Mouse (Mus musculus): Measurements from ENCODE around the gene Gm20683. TPM values are rescaled to one million over a fixed set of nuclear protein-coding genes. Genes with fewer than 3 reads are reported as not detected.

Gene Gm20683
- total and polyA plus RNA-seq, 2 experiments from 2014 or later, result 11.9 to 25.8 TPM

- no peak for TF ChIP-seq CTCF (IDR thresholded peaks at IDR 0.05)
- Histone ChIP-seq H3K4me3 (ENCODE audit: low read depth, low read length) (no peak overlapping the region), H3K36me3 (ENCODE audit: insufficient read depth, low read length) (peaks cover 41% of the 10 kb centered on the region), H3K9me3 (ENCODE audit: low read length) (no peaks in the 10 kb centered on the region), H3K9ac (replicated peaks; ENCODE audit: low read length, poor library complexity, severe bottlenecking) (no peak overlapping the region), H3K4me2 (ENCODE audit: low read depth, low read length, poor library complexity, severe bottlenecking) (no peak overlapping the region), H3K27ac (ENCODE audit: low read depth, low read length) (no peak overlapping the region), H3K27me3 (ENCODE audit: insufficient read depth, low read length) (no peaks in the 10 kb centered on the region), H3K4me1 (ENCODE audit: insufficient read depth, low read length) (peaks cover 2% of the 10 kb centered on the region; the same call in 1 of the 2 replicates)
- no peak for ATAC-seq (ENCODE audit: low FRiP score)
- DNase-seq (ENCODE audit: low spot score), result no peak
- WGBS, result 74% methylated on average over 8 of the region's 8 CpGs
These were observed 41.7 kb upstream of the Gm20683 start for GRCm38 (mm10) chr17:25883268-25883667.

- Histone ChIP-seq H3K36me3 (ENCODE audit: insufficient read depth, low read length) (peaks cover 40% of the 10 kb centered on the region), H3K27ac (ENCODE audit: low read depth, low read length) (no peak overlapping the region), H3K9me3 (ENCODE audit: low read length) (no peaks in the 10 kb centered on the region), H3K4me1 (ENCODE audit: insufficient read depth, low read length) (peaks cover 2% of the 10 kb centered on the region; the same call in 1 of the 2 replicates), H3K9ac (replicated peaks; ENCODE audit: low read length, poor library complexity, severe bottlenecking) (no peak overlapping the region), H3K4me2 (ENCODE audit: low read depth, low read length, poor library complexity, severe bottlenecking) (no peak overlapping the region), H3K4me3 (ENCODE audit: low read depth, low read length) (no peak overlapping the region), H3K27me3 (ENCODE audit: insufficient read depth, low read length) (no peaks in the 10 kb centered on the region)
- ATAC-seq (ENCODE audit: low FRiP score) (no peak), DNase-seq (ENCODE audit: low spot score) (no peak)
- TF ChIP-seq CTCF (IDR thresholded peaks at IDR 0.05), result 0 out of 2 replicates have a peak, but pooled peaks have one; percentile 28
- 38% methylated on average over 5 of the region's 5 CpGs for WGBS
These were observed 40.7 kb upstream of the Gm20683 start for GRCm38 (mm10) chr17:25882306-25882705.

- DNase-seq (ENCODE audit: low spot score), result no peak
- no peak overlapping the region for H3K4me2 ChIP-seq (ENCODE audit: low read depth, low read length, poor library complexity, severe bottlenecking)
- no peak for ATAC-seq (ENCODE audit: low FRiP score)
These were observed 40.1 kb upstream of the Gm20683 start for GRCm38 (mm10) chr17:25881691-25882090.

GRCm38 (mm10) chr17:25880913-25881641 lies 39.5 kb upstream of the Gm20683 start:
- Histone ChIP-seq H3K4me1 (ENCODE audit: insufficient read depth, low read length) (peaks cover 13% of the 10 kb centered on the region), H3K9me3 (ENCODE audit: low read length) (no peaks in the 10 kb centered on the region), H3K36me3 (ENCODE audit: insufficient read depth, low read length) (peaks cover 40% of the 10 kb centered on the region), H3K4me3 (ENCODE audit: low read depth, low read length) (no peak overlapping the region), H3K4me2 (ENCODE audit: low read depth, low read length, poor library complexity, severe bottlenecking) (no peak overlapping the region), H3K27ac (ENCODE audit: low read depth, low read length) (0 out of 2 replicates have a peak overlapping the region, but pooled peaks have one; percentile 32), H3K9ac (replicated peaks; ENCODE audit: low read length, poor library complexity, severe bottlenecking) (no peak overlapping the region), H3K27me3 (ENCODE audit: insufficient read depth, low read length) (no peaks in the 10 kb centered on the region)
- WGBS, result 9% methylated on average over 5 of the region's 5 CpGs
- no peak for TF ChIP-seq CTCF (IDR thresholded peaks at IDR 0.05)
- no peak for ATAC-seq (ENCODE audit: low FRiP score)
- no peak for DNase-seq (ENCODE audit: low spot score)

More at GRCm38 (mm10) chr17:25881691-25882090, 40.1 kb upstream of the Gm20683 start:
- Histone ChIP-seq H3K9me3 (ENCODE audit: low read length) (no peaks in the 10 kb centered on the region), H3K36me3 (ENCODE audit: insufficient read depth, low read length) (peaks cover 40% of the 10 kb centered on the region), H3K4me1 (ENCODE audit: insufficient read depth, low read length) (peaks cover 7% of the 10 kb centered on the region), H3K27me3 (ENCODE audit: insufficient read depth, low read length) (no peaks in the 10 kb centered on the region), H3K27ac (ENCODE audit: low read depth, low read length) (no peak overlapping the region), H3K4me3 (ENCODE audit: low read depth, low read length) (no peak overlapping the region), H3K9ac (replicated peaks; ENCODE audit: low read length, poor library complexity, severe bottlenecking) (no peak overlapping the region)
- WGBS, result 33% methylated on average over 4 of the region's 4 CpGs
- no peak for TF ChIP-seq CTCF (IDR thresholded peaks at IDR 0.05)

- Histone ChIP-seq H3K9ac (replicated peaks; ENCODE audit: low read length, poor library complexity, severe bottlenecking) (no peak within 1 kb of the TSS), H3K27me3 (ENCODE audit: insufficient read depth, low read length) (no peaks in the 10 kb centered on the region), H3K4me1 (ENCODE audit: insufficient read depth, low read length) (peaks cover 14% of the 10 kb centered on the region), H3K4me2 (ENCODE audit: low read depth, low read length, poor library complexity, severe bottlenecking) (no peak within 1 kb of the TSS), H3K9me3 (ENCODE audit: low read length) (no peaks in the 10 kb centered on the region), H3K27ac (ENCODE audit: low read depth, low read length) (peak within 1 kb of the TSS; percentile 32; the same call in 1 of the 2 replicates), H3K36me3 (ENCODE audit: insufficient read depth, low read length) (peaks cover 40% of the 10 kb centered on the region), H3K4me3 (ENCODE audit: low read depth, low read length) (no peak within 1 kb of the TSS)
- ATAC-seq (ENCODE audit: low FRiP score) (no peak), DNase-seq (ENCODE audit: low spot score) (peak; percentile 21)
- TF ChIP-seq CTCF (IDR thresholded peaks at IDR 0.05), result no peak
- WGBS, result 26% methylated on average over 5 of the region's 5 CpGs
These were observed 38.8 kb upstream of the Gm20683 start, which contains the start of gene Wfikkn1 for GRCm38 (mm10) chr17:25880196-25880910. Gene Wfikkn1, minus strand, starts transcription at chr17:25880858.

- no peaks in the 10 kb centered on the region for H3K9me3 ChIP-seq (ENCODE audit: low read length)
- peaks cover 14% of the 10 kb centered on the region for H3K4me1 ChIP-seq (ENCODE audit: insufficient read depth, low read length)
- DNase-seq (ENCODE audit: low spot score) (no peak), ATAC-seq (ENCODE audit: low FRiP score) (no peak)
- H3K27me3 ChIP-seq (ENCODE audit: insufficient read depth, low read length), result no peaks in the 10 kb centered on the region
- no peak overlapping the region for H3K9ac ChIP-seq (replicated peaks; ENCODE audit: low read length, poor library complexity, severe bottlenecking)
- peaks cover 40% of the 10 kb centered on the region for H3K36me3 ChIP-seq (ENCODE audit: insufficient read depth, low read length)
- peak overlapping the region; percentile 26; the same call in 1 of the 2 replicates for H3K27ac ChIP-seq (ENCODE audit: low read depth, low read length)
- WGBS, result 60% methylated on average over 8 of the region's 8 CpGs
- no peak overlapping the region for H3K4me3 ChIP-seq (ENCODE audit: low read depth, low read length)
- TF ChIP-seq CTCF (IDR thresholded peaks at IDR 0.05), result no peak
- no peak overlapping the region for H3K4me2 ChIP-seq (ENCODE audit: low read depth, low read length, poor library complexity, severe bottlenecking)
These were observed 38.2 kb upstream of the Gm20683 start for GRCm38 (mm10) chr17:25879750-25880149.

Data from midbrain, postnatal 0 days (tissue).